Mouse (Mus musculus): Measurements from ENCODE around the gene Cap2.

Cap2 gene

DNA sequence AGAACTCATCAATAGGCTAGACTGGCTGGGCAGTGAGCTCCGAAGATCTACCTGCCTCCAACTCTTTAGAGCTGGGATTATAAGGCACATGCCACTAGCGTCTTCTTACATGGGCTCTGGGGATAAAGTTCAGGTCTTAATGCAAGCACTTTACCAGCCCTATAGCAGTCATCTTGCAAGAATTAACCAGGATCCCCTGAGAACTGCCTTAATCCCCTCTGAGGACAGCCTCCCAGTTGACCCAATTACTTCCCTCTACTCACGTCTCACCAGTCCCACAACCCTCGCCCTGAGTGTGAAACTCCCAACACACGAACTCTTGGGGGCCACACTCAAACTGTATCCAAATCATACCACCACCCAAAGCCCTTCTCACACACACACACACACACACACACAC is 64.3 kb downstream of the Cap2 start:
- no peak for DNase-seq (ENCODE audit: low spot score)

DNA sequence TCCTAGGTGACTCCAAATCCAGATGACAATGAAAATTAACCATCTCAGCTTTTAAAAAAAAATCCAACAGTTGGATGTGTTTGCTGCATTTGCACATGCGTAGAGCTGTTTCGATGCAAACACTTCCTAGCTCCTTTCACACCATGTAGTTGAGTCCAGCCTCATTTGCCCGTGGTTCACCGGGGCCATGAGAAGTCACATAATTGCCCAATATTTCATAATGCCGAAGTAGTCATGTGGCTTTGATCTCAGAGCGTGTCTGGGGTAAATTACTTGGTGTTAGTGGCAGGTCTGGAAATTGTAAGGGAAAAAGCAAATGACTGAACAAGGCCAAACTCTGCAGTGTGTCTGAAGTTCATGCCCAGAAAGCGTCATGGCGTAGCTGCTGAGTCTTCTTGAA is 67.8 kb downstream of the Cap2 start:
- DNase-seq (ENCODE audit: low spot score), result no peak

DNA sequence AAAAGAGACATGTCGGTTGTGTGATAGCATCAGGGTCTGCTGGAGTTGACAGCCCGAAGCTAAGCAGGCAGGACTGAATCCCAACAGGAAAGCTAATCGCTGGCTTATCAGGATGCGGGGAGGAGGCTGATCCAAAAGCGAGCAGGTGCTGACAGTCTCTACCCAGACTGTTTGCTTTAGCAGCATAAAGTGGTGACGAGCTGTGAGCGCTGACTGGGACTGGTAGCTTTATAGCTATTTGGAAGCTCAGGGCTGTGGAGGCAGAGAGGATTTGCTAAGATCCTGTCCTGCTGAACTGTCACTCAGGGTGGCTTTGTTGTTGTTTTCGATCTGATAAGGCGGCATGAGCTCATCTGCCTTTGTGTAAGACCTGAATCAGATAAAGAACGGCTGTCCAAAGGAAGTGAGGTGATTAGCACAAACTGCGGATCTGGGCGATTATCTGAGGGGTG is 69.5 kb downstream of the Cap2 start:
- DNase-seq (ENCODE audit: low spot score), result no peak

DNA sequence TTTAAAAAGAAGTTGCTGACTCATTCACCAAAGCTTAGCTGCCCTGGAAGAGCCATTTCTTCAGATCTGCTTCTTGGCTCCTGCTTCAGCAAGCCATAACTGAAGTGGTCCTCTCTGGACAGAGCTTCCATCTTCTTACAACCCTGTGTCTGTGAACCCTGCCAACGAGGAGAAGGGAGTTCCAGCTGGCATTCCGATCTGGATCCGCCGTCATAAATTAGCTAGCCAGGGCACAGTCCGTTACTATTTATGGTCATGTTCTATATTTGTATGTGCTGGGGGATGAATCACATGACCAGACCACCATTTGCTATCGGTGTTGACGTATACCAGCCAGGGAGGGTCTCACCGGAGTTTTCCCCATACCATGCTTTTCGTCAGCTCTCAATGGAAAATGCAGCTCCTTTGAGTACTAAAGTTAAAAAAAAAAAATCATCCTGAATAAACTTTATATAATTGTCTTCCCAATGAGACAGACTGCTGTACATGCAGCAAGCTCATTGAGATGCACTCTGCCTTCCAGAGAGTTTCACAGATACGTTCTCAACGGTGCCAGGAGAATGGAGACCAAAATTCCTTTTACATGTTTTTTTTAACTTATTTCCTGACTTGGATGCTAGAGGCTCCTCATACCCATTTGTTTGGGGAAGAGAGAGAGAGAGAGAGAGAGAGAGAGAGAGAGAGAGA is 70.5 kb downstream of the Cap2 start:
- DNase-seq (ENCODE audit: low spot score), result peak; percentile 16

DNA sequence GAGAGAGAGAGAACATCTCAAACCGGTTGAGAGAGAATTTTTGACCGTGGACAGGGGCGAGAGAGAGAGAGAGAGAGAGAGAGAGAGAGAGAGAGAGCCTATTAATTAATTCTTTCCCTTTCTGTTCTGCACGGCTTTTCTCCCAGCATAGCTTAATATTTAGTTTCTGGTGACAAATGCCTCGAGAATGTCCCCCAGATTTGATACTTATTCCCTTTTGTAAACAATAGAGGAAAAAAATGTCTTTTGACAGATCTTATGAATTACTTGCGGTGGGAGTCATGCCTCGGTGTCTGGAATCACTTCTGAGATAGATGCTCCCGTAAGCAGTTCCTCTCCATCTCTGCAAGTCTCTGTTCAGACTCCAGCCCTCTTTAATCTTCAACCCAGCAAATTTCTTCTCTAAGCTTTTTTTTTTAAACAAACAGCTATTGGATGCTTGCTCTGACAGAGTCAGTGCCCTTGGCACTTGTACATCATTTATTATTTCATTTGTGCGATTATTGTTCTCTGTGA is 71.1 kb downstream of the Cap2 start:
- no peak for DNase-seq (ENCODE audit: low spot score)

DNA sequence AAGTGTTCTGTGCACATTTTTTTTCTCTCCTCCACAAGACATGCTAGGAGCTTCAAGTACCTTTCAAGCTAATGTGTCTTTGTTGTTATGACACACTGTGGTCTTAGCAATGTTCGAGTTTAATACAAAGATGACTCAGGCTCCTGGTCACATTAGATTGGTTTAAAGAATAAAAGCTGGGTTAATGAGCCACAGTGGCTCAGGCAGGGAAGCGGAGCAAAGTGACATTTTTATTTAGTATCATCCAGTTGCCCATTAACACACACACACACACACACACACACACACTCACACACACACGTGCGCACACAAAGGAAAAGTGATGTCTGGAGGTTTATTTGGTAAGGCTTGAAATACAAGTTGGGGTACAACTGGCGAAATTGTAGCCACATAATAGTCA is 72.6 kb downstream of the Cap2 start:
- DNase-seq (ENCODE audit: low spot score), result no peak

DNA sequence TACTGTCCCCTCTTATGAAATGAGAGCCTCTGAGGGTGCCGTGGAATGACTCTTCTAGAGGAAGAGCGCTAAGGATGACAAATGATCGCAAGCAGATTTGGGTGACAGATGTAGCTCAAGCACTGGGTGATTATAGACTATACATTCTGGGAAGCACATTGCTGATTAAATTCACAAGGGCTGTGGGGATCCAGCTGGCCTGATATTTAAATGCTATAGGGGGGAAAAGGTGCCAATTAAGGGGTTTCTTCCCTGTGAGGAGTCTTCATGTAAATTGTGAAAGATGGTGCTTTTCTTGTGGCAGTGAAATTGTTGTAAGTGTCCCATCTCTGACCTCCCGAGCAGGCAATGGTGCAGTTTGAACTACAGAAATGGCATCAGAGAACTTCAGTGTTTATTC is 73.1 kb downstream of the Cap2 start:
- DNase-seq (ENCODE audit: low spot score), result no peak

DNA sequence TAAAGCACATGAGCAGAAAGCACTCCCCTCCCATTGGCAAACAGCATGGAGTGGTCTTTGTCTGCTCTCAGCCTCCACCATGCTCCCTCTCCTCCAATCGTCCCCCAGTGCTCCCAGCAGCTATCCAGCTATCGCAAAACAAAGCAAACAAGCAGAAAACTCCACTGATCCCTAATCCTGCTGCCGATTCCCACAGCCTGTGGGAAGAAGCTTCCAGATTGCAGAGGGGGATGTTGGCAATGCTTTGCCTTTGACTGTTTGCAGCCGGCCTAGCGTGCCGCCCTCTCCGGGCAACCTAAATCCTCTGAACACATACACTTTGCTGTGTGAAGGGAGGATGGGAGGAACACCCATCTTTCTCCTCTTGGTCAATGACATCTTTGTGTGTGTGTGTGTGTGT is 83.2 kb downstream of the Cap2 start:
- no peak for DNase-seq (ENCODE audit: low spot score)

DNA sequence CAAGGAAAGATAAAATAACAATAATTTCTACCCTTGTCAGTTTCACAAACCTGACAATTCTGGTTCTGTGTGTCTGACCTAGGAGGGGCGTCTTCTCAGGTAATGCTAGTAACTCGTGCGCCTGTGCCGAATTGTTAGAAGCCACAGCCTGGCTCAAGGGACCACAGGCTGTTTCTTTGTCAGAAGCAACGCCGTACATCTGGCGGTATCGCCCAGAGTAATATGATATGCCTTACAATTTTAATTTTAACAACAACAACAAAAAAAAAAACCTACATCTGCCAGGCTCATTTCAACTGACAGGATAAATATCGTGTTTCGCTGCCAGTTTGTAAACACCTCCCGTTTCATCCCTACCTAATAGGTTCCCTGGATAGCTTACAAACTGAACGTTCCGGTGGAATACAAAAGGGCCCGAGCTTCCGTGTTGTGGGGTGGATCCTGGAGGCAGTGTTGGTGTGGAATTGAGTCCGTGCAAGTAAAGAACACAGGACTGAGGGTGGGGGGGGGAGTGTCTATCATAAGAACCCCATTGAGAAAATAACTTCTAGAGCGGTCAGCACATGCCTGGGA is 86.2 kb downstream of the Cap2 start:
- no peak for DNase-seq (ENCODE audit: low spot score)

DNA sequence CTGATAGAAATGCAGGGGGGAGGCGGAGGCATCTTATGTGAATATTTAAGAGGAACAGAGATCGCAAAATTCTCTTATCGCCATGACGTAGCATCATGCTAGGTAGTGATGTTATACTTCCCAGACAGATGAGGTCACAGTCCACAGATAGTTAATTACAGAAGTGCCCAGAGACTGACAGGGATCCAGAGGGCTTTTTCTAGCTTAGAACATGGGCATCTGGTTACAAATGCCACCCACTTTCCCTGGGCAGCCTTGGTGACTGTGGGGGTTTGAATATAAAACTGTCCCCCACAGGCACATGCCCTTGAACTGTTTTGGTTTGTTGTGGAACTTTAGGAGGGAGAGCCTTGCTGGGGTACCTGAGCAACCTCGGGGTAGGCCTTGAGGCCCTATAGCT is 87.0 kb downstream of the Cap2 start:
- DNase-seq (ENCODE audit: low spot score), result no peak

DNA sequence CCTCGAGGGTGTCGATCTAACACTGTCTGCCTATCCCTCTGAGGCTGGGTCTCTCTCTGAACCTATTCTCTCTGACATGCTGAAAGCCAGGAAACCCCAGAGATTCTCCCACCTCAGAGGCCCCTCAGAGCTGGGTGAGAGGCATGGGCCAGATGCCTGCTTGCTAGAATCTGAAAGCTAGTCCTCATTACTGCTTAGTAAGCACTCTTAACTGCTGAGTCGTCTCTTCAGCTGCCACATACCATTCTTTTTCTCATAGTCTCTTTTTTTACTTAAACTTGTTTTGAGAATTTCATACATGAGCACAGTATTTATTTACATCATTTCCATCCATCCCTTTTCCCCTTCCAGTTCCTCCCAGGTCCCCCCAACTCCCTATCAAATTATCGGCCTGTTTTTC is 89.2 kb downstream of the Cap2 start:
- no peak for DNase-seq (ENCODE audit: low spot score)

DNA sequence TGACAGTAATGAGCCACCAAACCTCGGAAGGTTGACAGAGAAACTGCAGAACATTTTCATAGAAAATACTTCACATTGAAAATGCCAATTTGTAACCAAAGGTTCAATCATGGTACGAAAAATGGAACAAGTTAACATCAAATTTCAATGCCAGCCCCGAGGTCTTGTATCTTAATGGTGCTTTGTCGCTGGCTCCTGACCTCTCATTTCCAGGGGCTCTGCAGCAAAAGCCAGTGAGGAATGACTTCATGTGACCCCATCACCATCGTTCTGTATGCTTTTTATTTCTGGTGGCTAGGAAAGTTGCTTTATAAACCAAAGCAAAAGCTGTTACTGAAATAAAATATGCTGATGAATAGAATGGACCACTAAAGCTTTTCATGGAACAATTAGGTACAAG is 99.0 kb downstream of the Cap2 start:
- no peak for DNase-seq (ENCODE audit: low spot score)

DNA sequence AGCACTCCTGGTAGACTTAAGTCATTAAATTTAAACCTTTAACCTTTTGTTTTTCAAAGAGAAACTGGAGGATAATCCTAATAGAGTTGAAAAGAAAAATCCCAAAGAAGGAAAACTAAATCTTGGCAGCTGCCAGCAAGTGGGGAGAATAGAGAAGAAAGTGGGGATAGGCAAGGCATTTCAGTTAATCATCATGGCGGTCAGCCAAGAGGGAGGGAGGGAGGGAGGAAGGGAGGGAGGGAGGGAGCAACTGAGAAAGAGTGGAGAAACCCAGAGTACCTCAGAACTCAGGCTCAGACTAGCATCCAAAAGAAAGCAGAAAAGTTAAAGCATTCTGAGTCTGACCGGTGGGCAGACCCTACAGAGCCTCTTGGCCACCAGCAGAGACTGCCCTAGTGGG is 99.7 kb downstream of the Cap2 start:
- DNase-seq (ENCODE audit: low spot score), result no peak

DNA sequence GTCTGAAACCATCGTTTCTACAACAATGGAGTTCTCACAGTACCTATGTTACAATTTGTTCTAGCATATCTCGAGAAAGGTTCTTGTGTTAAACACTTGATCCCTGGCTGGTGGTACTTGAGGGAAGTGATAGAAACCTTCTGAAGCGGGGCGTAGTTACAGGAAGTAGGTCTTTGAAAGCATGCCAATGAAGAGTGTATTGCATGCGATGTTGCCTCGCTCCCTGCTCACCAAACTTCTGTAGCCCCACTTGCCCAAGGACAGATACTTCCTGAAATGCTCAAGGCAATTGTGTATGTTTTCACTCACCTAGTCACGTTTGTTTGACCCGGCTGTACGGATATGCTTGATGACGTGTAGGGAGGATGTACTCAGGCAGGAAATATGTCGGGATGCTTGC is 101.0 kb downstream of the Cap2 start:
- DNase-seq (ENCODE audit: low spot score), result no peak

DNA sequence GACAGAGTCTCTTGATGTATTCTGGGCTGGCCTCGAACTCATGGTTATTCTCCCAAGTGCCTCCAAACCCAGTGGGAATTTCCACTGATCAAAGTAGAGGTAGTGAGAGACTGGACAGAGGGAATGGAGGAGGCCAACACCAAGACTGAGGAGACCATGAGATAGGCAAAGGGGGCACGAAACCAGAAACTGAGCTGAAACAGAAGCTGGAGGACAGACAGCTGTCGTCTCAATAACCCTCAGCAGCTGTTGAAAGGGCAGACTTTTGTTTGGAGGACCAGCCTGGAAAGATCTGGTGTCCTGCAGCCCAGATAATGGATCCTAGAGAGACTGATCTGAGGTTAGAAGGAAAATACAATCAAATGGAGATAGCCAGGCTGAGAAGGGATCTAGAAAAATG is 109.4 kb downstream of the Cap2 start:
- no peak for DNase-seq (ENCODE audit: low spot score)

DNA sequence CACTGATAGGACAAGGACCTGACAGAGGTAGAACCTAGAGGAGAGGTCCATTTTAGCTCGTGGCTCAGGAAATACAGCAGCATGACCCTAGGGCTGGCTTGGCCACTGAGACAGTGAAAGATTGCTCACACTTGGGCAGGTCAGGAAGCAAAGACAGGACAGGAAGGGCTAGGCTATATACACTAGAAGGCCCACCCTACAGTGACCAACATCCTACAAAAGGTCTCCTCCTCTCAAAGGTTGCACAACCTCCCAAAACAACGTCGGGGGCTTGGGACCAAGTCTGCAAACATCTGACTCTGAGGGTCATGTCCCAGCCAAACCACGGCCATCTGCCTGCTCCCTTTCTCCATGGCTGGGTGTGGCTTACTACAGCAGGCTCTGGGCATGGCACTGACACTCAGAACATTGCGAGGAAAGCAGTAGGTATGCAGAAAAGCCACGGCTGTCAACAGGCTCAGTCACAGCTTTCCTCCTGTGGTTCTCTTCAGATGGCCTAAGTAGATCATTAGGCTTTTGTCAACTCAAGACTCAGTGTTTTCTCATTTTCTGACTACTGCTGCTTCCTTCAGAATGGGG is 112.1 kb downstream of the Cap2 start:
- DNase-seq (ENCODE audit: low spot score), result no peak

DNA sequence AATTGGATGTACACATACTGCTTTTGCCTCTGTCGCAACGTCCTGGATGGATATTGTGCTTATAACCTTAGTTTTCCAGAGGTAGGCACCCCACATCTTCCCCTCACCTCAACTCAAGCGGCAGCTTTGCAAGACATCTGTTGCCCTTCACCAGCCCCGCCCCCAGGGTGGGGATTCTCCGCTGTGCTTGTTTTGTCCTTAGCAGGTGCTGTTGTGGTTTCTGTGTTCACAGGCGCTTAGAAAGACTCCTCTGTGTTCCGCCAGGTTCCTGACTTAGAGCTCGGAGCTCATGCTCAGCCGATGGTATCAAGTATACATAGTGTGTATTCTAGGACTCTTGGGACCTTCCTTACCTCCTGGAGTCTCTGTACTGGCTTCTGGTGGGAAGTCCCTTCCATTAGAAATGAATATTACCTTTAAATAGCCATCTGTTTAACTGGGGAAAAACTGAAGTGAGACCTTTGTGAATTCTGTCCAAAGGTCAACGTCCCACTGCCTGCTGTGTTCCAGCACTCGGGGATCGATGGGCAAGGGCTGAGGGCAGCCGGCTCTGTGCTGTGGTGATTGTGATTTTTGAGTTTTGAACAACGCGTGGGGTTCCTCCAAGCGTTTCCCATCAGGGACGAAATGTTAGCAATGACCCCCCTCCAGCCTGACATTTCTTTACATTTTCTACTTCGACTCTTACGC is 115.2 kb downstream of the Cap2 start:
- no peak for DNase-seq (ENCODE audit: low spot score)

DNA sequence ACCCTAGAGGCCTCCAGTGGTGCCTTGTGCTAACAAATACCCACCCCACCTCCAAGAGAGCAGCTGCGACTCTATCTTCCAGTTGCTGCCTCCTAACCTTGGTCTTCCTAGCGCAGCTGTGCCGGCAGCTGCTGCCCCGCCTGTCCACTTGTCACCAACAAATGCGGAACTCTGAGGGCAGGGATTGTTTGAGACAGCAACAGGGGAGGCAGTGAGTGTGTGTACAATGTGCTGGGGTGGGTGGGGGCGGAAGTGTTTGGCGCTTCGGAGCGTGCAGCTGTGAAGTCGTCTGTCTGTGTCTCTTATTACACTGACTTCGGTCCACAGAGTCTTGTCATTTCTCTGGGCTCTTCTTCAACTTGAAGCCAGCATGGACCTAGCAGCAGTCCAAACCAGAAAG is 118.0 kb downstream of the Cap2 start:
- DNase-seq (ENCODE audit: low spot score), result no peak

DNA sequence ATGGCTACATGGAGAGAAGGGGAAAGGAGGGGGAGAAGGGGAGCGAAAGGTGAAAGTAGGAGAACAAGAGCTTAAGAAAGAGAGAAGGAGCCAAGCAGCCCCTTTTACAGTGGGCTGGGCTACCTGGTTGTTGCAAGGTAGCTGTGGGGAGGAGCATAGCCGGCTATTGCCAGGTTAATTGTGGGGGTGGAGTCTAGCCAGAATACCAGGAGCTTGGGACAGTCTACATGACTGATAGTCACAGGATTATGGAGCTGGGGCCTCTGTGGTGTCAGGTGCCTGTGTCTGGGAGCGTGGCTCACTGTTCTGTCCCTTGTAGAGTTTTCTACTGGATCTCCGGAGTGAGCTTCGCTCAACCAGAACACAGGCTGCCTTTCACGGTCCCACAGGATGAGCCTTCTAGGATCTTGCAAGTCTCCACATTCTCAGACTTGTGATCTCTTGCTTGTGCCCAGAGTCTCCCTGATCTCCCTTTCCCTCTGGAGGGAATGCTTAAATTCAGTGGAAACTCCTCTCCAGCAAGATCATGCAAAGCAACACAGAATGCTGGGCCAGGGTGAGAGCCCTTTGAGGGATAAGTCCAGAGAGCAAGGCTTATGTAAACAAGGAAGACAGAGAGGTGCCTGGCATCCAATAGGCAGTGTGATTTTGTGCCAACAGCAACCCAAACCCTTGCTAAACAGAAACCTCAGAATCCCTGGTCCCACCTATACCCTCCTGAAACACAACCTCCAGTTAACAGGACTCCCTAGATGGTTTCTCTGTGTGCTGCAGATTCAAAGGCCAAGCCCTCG is 119.5 kb downstream of the Cap2 start:
- no peak for DNase-seq (ENCODE audit: low spot score)

DNA sequence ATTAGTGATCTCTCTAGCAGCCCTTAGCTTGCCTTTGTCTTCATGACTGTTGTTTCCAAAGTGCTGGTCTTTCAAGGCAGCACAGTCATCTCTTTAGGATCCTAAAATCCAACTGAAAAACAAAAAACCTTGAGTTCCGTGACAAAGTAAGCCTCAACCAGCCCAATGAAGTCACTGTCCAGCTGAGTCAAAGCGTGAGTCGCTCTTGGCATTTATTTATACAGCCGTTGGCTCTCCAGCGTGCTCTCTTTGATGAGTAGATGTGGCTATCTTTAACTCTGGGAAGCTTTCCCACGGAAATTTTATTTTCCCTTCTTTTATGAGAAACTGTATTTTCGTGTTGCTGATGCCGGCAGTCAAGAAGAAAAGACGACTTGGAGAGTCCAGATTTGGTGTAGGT is 125.0 kb downstream of the Cap2 start:
- DNase-seq (ENCODE audit: low spot score), result no peak

DNA sequence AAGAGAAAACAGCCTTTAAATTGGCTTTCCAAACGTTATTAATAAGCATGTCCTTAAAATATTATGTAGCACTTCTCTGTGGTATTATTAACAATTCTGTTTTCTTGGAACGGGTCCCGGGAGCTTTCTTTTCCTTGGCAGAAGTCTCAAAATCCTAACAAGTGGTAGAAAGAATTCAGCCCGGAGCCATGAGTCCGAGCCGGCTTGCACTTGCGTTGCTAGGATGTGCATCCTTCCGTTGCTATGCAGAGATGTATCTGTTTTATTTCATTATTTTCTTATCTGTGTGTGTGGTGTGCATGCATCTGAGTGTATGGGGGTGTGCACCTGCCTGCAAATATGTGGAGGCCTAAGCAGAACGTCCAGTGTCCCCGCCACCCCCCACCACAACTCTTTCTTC is 126.2 kb downstream of the Cap2 start:
- no peak for DNase-seq (ENCODE audit: low spot score)

DNA sequence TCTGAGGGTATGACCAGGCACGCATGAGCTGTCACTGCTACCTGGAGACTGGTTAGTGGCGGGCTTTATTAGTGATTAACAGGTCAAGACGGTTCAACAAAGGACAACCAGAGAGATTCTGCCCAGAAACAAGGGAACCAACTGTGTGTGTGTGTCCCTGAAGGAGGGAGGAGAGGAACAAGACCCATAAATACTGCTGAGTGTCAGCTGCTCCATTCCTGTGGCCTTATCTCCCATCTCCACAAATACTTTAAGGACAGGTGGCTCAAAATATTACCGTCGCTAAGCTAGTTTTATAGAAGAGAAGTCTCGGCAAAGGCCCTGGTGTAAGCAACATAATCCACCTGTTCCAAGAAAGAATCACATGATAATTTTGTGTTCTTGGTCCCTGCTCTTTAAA is 127.7 kb downstream of the Cap2 start:
- DNase-seq (ENCODE audit: low spot score), result no peak
